Mouse (Mus musculus): ENCODE results near the gene Qpctl. TPM values are rescaled to one million over a fixed set of nuclear protein-coding genes. Genes with fewer than 3 reads are reported as not detected.
A peak's percentile ranks its signal among the peaks of the same experiment; 100 is the strongest.

Qpctl gene
- polyA plus RNA-seq, 1 experiment from 2014 or later = 9.6 TPM

DNA sequence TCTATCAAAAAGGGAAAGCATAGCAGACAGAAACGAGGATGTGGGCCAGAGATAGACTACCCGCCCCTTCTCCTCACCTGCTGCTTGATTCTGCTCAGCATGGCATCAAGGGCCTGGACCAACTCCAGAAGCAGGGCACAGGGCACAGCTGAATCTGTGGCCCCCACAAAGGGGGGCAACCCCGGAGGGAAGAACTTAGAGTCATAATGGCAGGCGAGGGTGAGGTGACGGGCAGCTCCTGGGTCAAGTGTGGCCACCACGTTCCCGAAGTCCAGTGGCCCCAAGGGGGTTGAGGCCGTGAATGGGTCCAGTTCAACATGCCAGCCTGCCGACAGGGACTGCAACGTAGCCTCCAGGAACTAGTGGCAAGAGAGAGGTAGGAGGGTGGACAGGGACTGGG is 2.3 kb downstream of the Qpctl start:
- H3K27ac ChIP-seq (ENCODE audit: low read length) = no peak overlapping the region
- H3K36me3 ChIP-seq (ENCODE audit: control insufficient read depth, insufficient read depth) = no peaks in the 10 kb centered on the region
- H3K4me3 ChIP-seq (ENCODE audit: low read length) = no peak overlapping the region
- 87% methylated on average over 10 of the region's 10 CpGs for WGBS
- H3K9ac ChIP-seq (ENCODE audit: low read length) = no peak overlapping the region
- H3K9me3 ChIP-seq (replicated peaks; ENCODE audit: control insufficient read depth, low read length) = no peaks in the 10 kb centered on the region
- ATAC-seq (replicated peaks; ENCODE audit: extremely low read depth, insufficient read depth, low FRiP score) = no peak
- H3K27me3 ChIP-seq (ENCODE audit: control insufficient read depth, insufficient read depth, low read length) = no peaks in the 10 kb centered on the region
- H3K4me2 ChIP-seq (ENCODE audit: low read depth, low read length) = no peak overlapping the region
- H3K4me1 ChIP-seq (ENCODE audit: control insufficient read depth, insufficient read depth, low read length) = peaks cover 13% of the 10 kb centered on the region

DNA sequence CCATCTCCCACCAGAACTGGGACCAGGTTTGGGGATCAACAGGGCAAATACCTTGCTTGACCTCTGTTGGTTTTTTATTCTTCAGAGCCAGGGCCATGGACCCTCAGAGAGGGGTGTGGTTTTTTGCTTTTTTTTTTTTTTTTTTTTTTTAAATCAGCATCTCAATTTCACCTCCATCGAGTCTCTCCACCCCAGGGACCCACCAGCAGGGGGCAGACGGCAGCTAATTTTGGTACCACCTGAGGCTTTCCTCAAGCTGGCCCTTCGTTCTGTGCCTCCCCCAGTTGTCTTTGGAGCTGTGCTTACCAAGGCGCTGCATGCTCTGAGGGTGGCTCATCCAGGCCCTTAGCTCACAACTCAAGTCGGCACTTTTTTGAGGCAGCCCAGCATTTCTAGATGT is 11.7 kb downstream of the Qpctl start:
- no peak overlapping the region for H3K27ac ChIP-seq (ENCODE audit: low read length)
- H3K27me3 ChIP-seq (ENCODE audit: control insufficient read depth, insufficient read depth, low read length) = no peaks in the 10 kb centered on the region
- H3K4me1 ChIP-seq (ENCODE audit: control insufficient read depth, insufficient read depth, low read length) = no peaks in the 10 kb centered on the region
- H3K4me3 ChIP-seq (ENCODE audit: low read length) = no peak overlapping the region
- peaks cover 47% of the 10 kb centered on the region for H3K36me3 ChIP-seq (ENCODE audit: control insufficient read depth, insufficient read depth)
- no peak for ATAC-seq (replicated peaks; ENCODE audit: extremely low read depth, insufficient read depth, low FRiP score)
- no peaks in the 10 kb centered on the region for H3K9me3 ChIP-seq (replicated peaks; ENCODE audit: control insufficient read depth, low read length)
- H3K4me2 ChIP-seq (ENCODE audit: low read depth, low read length) = no peak overlapping the region
- WGBS = 42% methylated on average over 5 of the region's 5 CpGs
- no peak overlapping the region for H3K9ac ChIP-seq (ENCODE audit: low read length)

DNA sequence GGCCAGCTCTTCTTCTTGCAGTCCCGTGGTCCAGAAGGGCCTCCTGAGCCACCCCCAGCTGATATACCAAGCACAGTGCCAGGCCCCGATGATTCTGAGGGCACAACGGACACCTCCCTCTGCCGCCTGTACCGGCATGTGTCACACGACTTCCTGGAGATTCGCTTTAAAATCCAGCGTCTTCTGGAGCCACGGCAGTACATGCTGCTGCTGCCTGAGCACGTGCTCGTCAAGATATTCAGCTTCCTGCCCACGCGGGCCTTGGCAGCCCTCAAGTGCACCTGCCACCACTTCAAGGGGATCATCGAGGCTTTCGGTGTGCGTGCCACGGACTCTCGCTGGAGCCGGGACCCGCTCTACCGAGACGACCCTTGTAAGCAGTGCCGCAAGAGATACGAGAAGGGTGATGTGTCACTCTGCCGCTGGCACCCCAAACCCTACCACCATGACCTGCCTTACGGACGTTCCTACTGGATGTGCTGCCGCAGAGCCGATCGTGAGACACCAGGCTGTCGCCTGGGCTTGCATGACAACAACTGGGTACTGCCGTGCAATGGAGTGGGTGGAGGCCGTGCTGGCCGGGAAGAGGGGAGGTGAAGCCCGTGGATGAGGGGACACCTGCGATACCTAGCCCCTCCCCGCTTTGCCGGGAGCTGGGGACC is 12.3 kb downstream of the Qpctl start:
- ATAC-seq (replicated peaks; ENCODE audit: extremely low read depth, insufficient read depth, low FRiP score) = no peak
- peaks cover 4% of the 10 kb centered on the region; the same call in 1 of the 2 replicates for H3K4me1 ChIP-seq (ENCODE audit: control insufficient read depth, insufficient read depth, low read length)
- H3K4me3 ChIP-seq (ENCODE audit: low read length) = no peak overlapping the region
- H3K9ac ChIP-seq (ENCODE audit: low read length) = no peak overlapping the region
- H3K4me2 ChIP-seq (ENCODE audit: low read depth, low read length) = no peak overlapping the region
- no peaks in the 10 kb centered on the region for H3K9me3 ChIP-seq (replicated peaks; ENCODE audit: control insufficient read depth, low read length)
- peaks cover 47% of the 10 kb centered on the region for H3K36me3 ChIP-seq (ENCODE audit: control insufficient read depth, insufficient read depth)
- no peaks in the 10 kb centered on the region for H3K27me3 ChIP-seq (ENCODE audit: control insufficient read depth, insufficient read depth, low read length)
- H3K27ac ChIP-seq (ENCODE audit: low read length) = no peak overlapping the region
- WGBS = 88% methylated on average over 38 of the region's 38 CpGs

DNA sequence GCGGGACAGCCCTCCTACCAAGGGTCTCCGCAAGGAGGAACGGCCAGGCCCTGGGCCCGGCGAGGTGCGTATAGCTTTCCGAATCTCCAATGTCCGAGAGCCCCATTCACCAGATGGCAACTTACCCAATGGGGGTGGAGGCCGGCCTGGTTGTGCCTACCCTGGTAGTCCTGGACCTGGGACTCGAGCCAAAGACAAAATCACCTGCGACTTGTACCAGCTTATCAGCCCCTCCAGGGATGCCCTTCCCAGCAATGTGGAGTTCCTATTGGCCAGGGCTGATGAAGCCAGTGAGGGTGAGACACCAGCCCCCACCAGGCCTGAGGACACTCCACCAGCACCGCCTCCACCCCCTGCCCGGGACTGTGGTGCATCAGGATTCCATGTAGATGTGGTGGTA is 12.9 kb downstream of the Qpctl start:
- no peak overlapping the region for H3K9ac ChIP-seq (ENCODE audit: low read length)
- ATAC-seq (replicated peaks; ENCODE audit: extremely low read depth, insufficient read depth, low FRiP score) = no peak
- no peaks in the 10 kb centered on the region for H3K9me3 ChIP-seq (replicated peaks; ENCODE audit: control insufficient read depth, low read length)
- 87% methylated on average over 13 of the region's 13 CpGs for WGBS
- peaks cover 4% of the 10 kb centered on the region; the same call in 1 of the 2 replicates for H3K4me1 ChIP-seq (ENCODE audit: control insufficient read depth, insufficient read depth, low read length)
- H3K27me3 ChIP-seq (ENCODE audit: control insufficient read depth, insufficient read depth, low read length) = no peaks in the 10 kb centered on the region
- H3K4me3 ChIP-seq (ENCODE audit: low read length) = no peak overlapping the region
- no peak overlapping the region for H3K27ac ChIP-seq (ENCODE audit: low read length)
- peaks cover 46% of the 10 kb centered on the region for H3K36me3 ChIP-seq (ENCODE audit: control insufficient read depth, insufficient read depth)
- no peak overlapping the region for H3K4me2 ChIP-seq (ENCODE audit: low read depth, low read length)

DNA sequence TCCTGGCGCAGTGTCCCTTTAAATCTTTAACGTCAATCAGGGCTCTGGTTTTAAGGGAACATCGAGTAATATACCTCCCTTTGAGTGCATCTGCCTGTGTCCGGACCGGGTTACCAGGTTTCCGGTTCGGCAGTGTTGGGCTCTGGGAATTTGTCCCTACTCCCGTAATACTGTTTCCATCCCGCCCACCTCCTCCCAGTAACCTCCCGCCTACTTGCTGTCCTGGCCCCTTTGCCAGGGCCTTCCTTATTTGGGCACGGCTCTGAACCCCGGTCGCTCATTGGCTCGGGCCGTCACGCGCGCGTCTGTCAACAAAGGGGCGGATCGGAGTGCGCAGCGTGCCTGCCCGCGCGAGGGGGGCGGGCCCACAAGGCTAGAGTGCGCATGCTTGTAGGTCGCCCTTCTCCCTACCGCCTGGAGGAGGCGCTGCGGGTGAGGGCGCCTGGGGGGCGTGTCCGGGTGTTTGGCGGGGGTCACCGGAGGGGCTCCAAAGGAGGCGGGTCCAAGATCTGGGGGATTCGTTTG is 17.7 kb downstream of the Qpctl start:
- H3K9ac ChIP-seq (ENCODE audit: low read length) = peak overlapping the region; percentile 70
- peak overlapping the region; percentile 79 for H3K4me2 ChIP-seq (ENCODE audit: low read depth, low read length)
- ATAC-seq (replicated peaks; ENCODE audit: extremely low read depth, insufficient read depth, low FRiP score) = peak; percentile 100
- WGBS = under 1% methylated on average over 39 of the region's 39 CpGs
- peaks cover 15% of the 10 kb centered on the region for H3K36me3 ChIP-seq (ENCODE audit: control insufficient read depth, insufficient read depth)
- peak overlapping the region; percentile 63 for H3K4me3 ChIP-seq (ENCODE audit: low read length)
- no peaks in the 10 kb centered on the region for H3K9me3 ChIP-seq (replicated peaks; ENCODE audit: control insufficient read depth, low read length)
- no peaks in the 10 kb centered on the region for H3K27me3 ChIP-seq (ENCODE audit: control insufficient read depth, insufficient read depth, low read length)
- peaks cover 9% of the 10 kb centered on the region for H3K4me1 ChIP-seq (ENCODE audit: control insufficient read depth, insufficient read depth, low read length)
- peak overlapping the region; percentile 91 for H3K27ac ChIP-seq (ENCODE audit: low read length)

DNA sequence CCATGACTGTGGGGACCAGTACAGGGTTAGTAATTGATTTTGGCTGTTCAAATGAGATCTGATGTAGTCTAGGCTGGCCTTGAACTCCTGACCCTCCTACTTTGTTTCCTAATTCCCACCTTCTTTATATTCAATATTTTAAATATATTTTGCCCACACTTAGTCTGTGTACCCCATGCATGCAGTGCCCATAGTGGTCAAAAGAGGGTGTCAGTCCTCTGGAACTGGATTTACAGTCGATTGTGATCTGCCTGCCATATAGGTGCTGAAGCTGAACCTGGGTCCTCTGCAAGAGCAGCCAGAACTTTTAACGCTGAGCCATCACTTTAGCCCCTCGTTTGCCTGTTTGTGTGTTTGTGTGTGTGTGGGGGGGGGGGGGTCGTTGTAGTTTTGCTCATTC is 18.4 kb downstream of the Qpctl start:
- peak overlapping the region; percentile 70 for H3K9ac ChIP-seq (ENCODE audit: low read length)
- peak overlapping the region; percentile 91 for H3K27ac ChIP-seq (ENCODE audit: low read length)
- peak overlapping the region; percentile 63 for H3K4me3 ChIP-seq (ENCODE audit: low read length)
- no peak for ATAC-seq (replicated peaks; ENCODE audit: extremely low read depth, insufficient read depth, low FRiP score)
- peak overlapping the region; percentile 79 for H3K4me2 ChIP-seq (ENCODE audit: low read depth, low read length)
- no peaks in the 10 kb centered on the region for H3K9me3 ChIP-seq (replicated peaks; ENCODE audit: control insufficient read depth, low read length)
- 26% methylated on average over 4 of the region's 4 CpGs for WGBS
- peaks cover 9% of the 10 kb centered on the region for H3K4me1 ChIP-seq (ENCODE audit: control insufficient read depth, insufficient read depth, low read length)
- H3K27me3 ChIP-seq (ENCODE audit: control insufficient read depth, insufficient read depth, low read length) = no peaks in the 10 kb centered on the region
- peaks cover 7% of the 10 kb centered on the region for H3K36me3 ChIP-seq (ENCODE audit: control insufficient read depth, insufficient read depth)

DNA sequence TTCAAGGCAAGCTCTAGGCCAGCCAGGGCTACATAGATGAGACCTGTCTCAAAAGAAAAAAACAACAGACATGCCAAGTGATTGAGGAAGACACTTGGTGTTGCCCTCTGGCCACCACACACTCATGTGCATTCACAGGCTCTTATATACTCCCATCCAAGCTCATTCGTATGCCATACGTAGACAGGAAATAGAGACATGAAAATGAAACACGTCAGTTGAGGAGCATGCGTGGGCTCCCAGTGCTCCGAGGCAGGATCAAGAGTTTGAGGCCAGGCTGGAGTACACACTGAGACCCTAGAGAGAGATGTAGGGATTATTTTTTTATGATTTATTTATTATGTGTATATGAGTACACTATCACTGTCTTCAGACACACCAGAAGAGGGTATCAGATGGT is 19.7 kb downstream of the Qpctl start:
- Histone ChIP-seq H3K36me3 (ENCODE audit: control insufficient read depth, insufficient read depth) (no peaks in the 10 kb centered on the region; the same call in 1 of the 2 replicates), H3K27me3 (ENCODE audit: control insufficient read depth, insufficient read depth, low read length) (no peaks in the 10 kb centered on the region), H3K4me2 (ENCODE audit: low read depth, low read length) (no peak overlapping the region), H3K27ac (ENCODE audit: low read length) (no peak overlapping the region), H3K9ac (ENCODE audit: low read length) (no peak overlapping the region), H3K4me1 (ENCODE audit: control insufficient read depth, insufficient read depth, low read length) (peaks cover 9% of the 10 kb centered on the region), H3K4me3 (ENCODE audit: low read length) (no peak overlapping the region), H3K9me3 (replicated peaks; ENCODE audit: control insufficient read depth, low read length) (no peaks in the 10 kb centered on the region)
- no peak for ATAC-seq (replicated peaks; ENCODE audit: extremely low read depth, insufficient read depth, low FRiP score)
- 88% methylated on average over 5 of the region's 5 CpGs for WGBS

DNA sequence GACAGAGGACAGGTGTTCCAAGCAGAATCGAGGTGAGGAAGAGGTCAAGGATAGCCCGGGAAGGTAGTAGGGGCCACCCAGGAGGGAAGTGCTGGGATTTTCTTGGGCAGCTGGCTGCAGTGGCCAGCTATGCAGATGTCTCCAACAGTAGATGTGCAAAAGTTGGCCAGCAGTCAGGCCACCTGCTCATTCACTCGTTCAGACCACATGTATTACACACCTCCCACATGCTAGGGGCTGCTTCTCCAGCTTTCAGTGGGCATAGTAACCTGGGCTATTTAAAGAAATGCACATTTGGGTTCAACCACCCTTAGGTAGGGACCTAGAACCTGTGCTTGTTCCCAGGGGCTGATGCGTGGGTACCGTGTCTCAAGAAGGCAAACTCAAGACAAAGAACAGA is 21.3 kb downstream of the Qpctl start:
- 85% methylated on average over 5 of the region's 5 CpGs for WGBS
- no peaks in the 10 kb centered on the region for H3K36me3 ChIP-seq (ENCODE audit: control insufficient read depth, insufficient read depth)
- no peaks in the 10 kb centered on the region for H3K9me3 ChIP-seq (replicated peaks; ENCODE audit: control insufficient read depth, low read length)
- no peak overlapping the region for H3K27ac ChIP-seq (ENCODE audit: low read length)
- no peak for ATAC-seq (replicated peaks; ENCODE audit: extremely low read depth, insufficient read depth, low FRiP score)
- no peak overlapping the region for H3K4me2 ChIP-seq (ENCODE audit: low read depth, low read length)
- peaks cover 9% of the 10 kb centered on the region for H3K4me1 ChIP-seq (ENCODE audit: control insufficient read depth, insufficient read depth, low read length)
- no peak overlapping the region for H3K4me3 ChIP-seq (ENCODE audit: low read length)
- H3K27me3 ChIP-seq (ENCODE audit: control insufficient read depth, insufficient read depth, low read length) = no peaks in the 10 kb centered on the region
- no peak overlapping the region for H3K9ac ChIP-seq (ENCODE audit: low read length)

DNA sequence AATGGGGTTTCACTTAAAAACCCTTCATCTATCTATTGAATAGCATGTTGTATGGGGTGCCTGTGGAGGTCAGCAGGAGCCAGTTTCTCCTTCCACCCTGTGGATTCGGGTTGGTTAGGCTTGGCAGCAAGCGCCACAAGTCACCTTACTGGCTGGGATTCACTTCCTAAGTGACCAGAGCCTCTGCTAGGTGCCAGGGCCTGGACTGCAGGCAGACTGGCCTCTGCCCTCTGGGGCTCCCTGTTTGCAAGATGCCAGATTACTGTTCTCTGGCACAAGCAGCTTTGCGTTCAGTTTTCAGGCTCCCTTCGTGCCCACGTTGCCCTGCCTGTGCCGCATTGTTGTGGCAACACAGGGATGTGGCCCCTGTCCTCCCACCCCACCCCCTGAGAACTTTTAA is 24.4 kb downstream of the Qpctl start:
- no peak overlapping the region for H3K27ac ChIP-seq (ENCODE audit: low read length)
- H3K9ac ChIP-seq (ENCODE audit: low read length) = no peak overlapping the region
- peaks cover 11% of the 10 kb centered on the region for H3K4me1 ChIP-seq (ENCODE audit: control insufficient read depth, insufficient read depth, low read length)
- H3K27me3 ChIP-seq (ENCODE audit: control insufficient read depth, insufficient read depth, low read length) = no peaks in the 10 kb centered on the region
- H3K9me3 ChIP-seq (replicated peaks; ENCODE audit: control insufficient read depth, low read length) = no peaks in the 10 kb centered on the region
- H3K36me3 ChIP-seq (ENCODE audit: control insufficient read depth, insufficient read depth) = no peaks in the 10 kb centered on the region
- WGBS = 87% methylated on average over 6 of the region's 6 CpGs
- ATAC-seq (replicated peaks; ENCODE audit: extremely low read depth, insufficient read depth, low FRiP score) = no peak
- no peak overlapping the region for H3K4me2 ChIP-seq (ENCODE audit: low read depth, low read length)
- H3K4me3 ChIP-seq (ENCODE audit: low read length) = no peak overlapping the region

Measured in heart, embryonic 16.5 days (tissue).